Mouse (Mus musculus) thymus, postnatal 25 days (tissue): ENCODE measurements at regions not wholly inside any gene's neighbourhood (a gene's known extent, or its start where the extent isn't known, plus 50 kb on each side); places are given as distances from the start of the nearest gene placed in this dataset.

ENCODE experiments used
- DNase-seq: peaks from one replicate; pipeline ENCODE4 v3.0.0; 2022

GRCm38 (mm10) chr7:36945024-36945815 lies 247.3 kb downstream of the Tshz3 start:
- DNase-seq = no peak

DNA sequence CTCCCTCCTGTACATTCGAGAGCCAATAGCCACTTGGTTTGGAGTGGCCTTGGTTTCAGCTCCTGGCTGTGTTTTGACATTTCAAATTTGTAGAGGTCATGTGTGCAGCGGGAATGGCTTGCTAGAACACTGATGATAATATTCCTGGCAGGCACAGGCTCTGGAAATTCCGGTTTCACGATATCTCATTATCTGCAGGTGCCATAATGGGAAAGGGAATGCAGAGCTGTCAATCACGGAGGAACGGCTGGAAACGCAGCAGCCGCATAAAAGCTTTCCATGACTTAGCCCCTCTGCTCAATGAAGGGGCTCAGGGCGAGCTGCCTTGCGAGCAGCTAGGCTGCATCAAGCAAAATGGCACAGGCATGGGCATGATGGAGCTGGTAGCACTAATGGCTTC lies 251.6 kb downstream of the Tshz3 start:
- DNase-seq = no peak

DNA sequence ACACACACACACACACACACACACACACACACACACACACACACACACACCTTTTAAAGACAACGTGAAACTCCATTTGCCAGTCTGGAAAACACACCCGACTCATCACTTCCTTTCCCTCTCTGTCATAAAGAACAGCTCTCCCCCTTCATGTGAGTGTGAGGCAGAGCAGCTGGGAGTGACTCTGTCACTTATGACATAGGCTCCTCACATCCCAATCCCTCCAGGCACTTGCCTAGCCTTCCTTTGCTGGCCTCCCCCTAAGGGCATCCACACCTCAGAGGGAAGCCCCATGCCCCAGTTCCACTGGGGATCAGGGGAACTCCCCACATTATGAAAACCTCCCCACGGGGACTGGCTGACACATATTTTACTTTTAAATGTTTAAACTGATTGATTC lies 257.5 kb downstream of the Tshz3 start:
- no peak for DNase-seq

DNA sequence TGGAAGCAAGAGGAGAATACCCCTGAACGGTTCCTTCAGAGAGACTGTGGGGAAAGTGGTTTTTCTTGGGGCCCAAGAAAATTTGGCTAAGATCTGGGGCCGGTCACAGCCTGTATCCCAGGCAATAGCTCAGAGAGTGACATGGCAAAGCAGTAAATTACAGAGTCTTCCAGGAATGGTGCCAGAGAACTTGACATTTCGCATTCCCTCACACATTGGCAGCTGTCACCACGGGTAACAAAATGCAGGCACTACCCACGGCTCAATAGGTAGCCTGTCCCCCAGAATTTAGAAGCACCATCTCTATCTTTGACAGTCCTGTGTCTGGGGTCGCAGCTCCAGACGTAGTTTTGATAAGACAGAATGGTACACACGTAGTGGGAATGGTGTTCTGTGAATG lies 260.3 kb downstream of the Tshz3 start:
- no peak for DNase-seq

- no peak for DNase-seq
Observed at GRCm38 (mm10) chr7:36971772-36972171, 273.9 kb downstream of the Tshz3 start.

DNA sequence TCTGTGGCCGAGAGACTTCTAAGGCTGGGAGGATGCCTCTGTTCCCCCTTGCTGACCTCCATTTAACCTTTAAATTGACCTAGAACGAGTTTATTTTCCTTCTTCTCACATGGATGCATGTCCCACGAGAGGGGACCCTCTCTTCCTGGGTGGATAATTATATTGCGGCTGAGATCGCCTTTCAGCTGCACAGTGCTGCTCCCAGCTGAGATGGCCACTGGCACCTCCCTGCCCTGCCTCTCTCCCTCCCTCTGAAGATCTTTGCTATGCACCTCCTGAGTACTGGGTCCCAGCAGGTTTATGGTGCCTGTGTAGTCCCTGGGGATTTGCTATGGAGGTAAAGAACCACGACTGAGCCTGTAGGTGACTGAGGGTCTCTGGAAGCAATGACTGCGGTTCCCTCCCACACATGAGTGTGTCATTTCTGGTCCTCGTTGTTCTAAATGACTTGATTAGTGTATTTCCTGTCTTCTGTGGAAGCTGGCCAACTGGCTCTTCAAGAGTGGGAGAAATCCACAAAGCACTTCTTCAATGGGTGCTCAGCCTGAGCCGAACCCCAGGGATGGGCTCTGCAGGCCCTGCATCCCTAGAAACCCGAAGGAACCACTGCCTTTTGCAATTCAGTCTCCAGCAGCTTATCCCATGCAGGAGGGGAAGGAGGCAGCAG lies 275.9 kb downstream of the Tshz3 start:
- no peak for DNase-seq

DNA sequence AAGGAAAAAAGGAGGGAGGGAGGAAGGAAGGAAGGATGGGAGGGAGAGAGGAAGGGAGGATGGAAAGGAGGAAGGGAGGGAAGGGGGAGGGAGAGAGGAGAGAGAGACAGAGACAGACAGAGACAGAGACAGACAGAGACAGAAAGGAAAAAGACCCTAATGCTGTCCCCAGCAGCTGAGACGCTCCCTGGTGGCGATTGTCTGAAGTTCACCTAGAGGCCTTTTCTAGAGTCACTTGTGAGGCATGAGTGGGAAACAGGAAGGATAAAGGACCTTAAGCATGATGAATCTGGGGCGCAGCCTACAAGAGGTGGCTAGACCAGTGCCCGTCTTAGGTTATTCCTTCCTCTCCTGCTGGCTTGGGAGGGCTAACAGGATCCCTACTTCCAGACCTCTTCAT lies 276.7 kb downstream of the Tshz3 start:
- no peak for DNase-seq

GRCm38 (mm10) chr7:36975475-36975874 lies 277.6 kb downstream of the Tshz3 start:
- no peak for DNase-seq

GRCm38 (mm10) chr7:36977819-36978218 lies 279.9 kb downstream of the Tshz3 start:
- DNase-seq = no peak

DNA sequence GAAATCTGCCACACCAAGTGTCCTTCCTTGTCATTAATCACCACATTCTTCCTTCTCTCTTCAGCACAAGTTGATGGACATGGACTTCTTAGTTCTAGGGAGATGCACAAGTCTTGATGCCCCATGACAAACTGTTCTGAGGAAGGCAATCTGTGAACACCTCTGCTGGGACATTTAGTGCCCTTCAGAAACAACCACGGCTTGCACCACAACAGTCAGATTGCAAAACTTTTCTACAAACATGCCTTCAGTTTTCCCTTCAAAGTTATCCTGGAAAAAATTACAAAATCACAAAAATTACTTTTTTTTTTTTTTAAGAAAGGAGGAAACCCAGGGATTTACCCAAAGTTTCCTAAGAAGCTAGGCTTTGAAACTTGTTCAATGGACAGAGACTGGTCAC lies 291.5 kb downstream of the Tshz3 start:
- no peak for DNase-seq

DNA sequence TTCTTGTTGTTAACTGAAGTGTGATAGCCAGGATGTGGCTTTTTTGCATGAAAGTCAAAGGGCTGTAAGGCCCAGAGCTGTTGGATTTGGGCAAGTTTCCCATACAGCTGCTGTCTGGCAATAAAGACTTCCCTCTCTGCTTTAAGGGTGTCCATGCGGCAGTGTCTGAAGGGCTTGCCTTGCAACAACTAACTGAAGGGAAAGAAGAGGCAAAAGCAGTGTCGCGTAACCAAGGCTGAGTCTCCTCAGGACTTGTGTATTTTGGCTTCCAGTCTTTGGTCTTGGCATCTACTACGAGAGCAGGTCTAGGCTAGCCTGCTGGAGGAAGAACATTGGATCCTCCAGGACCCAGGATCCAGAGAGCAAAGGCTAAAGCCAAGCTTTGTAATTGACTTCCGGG lies 306.7 kb downstream of the Tshz3 start:
- no peak for DNase-seq

DNA sequence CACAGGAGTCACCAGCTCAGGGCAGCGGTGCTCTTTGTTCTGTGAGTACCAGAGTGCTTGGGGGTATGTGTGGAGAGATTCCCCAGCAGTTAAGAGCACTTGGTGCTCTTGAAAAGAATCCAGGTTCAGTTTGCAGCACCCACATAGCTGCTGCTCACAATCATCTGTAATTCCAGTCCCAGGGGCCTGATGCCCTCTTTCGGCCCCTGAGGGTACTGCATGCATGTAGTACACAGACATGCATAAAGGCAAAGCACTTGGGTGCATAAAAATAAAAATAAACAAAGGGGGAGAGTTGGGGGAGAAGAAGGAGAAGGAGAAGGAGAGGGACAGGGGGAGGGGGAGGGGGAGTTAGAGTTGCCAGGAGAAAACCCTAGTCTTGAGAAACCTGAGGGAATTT lies 307.8 kb downstream of the Tshz3 start:
- DNase-seq = no peak

- no peak for DNase-seq
Observed at GRCm38 (mm10) chr7:37006921-37007320, 309.0 kb downstream of the Tshz3 start.

DNA sequence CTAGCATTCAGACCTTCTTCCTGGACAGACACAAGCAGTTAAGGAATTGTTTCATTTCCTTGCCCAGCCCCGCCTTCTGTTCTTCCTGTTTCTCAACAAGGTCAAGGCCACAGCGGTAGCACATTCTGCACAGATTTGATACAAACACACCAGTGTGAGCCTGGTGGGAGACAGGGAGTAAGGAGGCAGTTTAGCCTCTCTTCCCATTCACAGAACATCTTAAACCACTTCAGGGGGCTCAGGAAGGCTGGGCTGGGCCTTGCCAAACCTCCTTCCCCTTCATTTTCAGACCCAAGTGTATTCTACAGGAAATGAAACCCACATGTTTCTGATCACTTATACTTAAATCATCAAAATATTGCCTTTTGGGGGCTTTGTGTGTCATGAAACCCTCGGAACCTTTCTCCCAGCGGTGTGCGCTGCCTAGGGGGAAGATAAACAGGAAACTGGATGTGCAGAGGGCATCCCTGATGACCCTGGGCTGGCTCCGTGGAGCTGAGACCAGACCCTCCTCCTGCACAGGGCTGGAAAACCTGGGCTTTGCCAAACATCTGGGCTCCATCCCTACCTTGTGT lies 313.3 kb downstream of the Tshz3 start:
- no peak for DNase-seq

GRCm38 (mm10) chr7:37020078-37020477 lies 322.2 kb downstream of the Tshz3 start:
- DNase-seq = no peak

DNA sequence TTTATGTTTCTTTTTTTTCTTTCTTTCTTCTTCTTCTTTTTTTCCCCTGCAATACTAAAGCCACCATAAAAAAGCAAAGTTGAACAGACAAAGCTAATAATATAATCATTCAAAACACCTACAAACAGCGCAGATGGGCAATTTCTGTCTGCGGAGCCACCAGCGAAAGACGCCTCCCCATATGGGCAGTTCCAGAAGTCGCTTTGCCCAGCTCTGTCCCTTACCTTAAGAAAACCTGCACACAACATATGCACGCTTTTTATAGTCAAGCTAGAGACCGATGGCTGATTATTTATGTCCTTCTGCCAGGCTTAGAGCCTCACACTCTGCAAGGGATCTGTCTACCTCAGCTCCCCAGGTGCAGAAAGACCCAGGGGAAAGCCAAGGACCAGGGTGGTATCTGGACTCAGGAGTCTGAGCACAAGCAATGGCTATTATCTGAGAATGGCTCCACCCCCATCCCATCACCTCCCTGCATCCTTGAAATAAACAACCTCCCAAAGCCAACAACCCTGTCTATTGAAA lies 326.6 kb downstream of the Tshz3 start:
- DNase-seq = no peak

DNA sequence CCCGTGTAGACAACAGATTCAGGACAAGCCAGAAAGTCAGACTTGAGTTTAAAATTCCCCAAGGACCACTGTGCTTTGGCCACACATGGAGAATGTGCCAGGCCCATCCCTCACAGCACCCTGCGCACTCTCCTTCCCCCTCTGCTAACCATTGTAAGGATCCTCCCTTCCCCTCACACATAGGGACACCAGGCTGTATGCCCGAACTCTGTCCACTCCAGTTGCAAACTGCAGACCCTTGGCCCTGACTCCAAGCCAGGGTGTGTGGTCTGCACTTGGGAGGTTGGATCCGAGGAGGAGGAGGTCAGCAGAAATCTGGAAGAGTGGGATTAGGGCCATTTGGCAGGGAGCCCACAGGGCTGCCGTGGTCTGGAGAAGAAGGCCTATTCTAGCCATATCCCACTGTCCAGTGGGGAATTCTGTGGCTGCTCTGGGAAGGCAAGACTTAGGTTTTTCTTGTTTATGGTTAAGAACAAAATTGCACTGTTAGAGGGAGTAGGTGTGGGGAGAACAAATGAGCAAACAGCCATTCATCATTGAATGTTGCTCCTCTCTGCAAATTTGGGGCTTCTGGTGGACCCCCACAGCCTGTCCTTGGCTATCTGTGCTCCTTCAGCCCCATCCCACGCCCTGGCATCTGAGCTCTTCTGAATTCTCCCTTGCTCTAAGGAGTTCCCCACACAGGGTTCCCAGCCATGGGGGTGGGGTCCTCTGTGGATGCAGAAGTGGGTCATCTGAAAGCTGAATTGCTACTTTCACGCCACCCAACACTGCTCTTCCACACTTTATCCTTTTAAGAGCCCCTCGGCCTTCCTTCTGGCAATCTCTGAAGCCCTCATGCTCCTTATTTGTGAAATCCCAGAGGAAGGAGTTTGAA lies 366.9 kb downstream of the Tshz3 start:
- no peak for DNase-seq

DNA sequence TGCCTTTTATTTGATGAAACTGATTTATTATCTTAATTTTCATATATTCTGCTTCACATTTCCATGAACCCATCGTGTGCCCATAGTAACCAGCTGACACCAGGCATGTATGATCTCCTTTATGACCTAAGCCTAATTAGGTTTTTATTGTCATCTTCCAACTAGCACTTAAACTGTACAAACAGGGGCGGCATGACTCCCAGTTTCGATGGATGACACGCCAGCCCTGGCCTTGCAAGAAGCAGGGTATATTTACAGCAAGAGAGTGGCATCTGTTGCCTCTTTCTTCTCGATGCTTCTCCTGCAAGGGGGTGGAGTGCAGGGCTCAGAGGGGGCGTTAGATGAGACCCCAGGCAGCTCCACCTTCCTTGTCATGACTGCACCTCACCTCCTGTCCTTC lies 379.8 kb downstream of the Tshz3 start:
- no peak for DNase-seq

DNA sequence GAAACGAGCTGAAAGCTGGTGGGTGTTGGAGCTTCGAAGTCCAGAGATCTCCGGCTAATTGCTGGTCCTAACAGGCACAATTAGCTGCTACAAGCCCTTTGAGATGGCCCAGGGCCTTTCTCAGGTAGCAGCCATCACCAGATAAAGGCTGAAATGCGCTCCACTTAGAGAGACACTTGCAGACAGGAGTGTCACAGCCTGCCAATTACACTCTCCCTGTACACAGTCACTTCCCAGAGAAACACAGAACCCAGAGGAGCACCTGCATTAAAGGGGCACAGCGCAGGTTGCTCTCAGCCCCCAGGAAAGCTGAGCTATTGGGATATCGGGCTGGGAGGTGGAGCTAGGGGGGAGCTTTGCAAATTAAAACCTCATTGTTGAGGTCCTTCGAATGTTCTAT lies 380.2 kb downstream of the Tshz3 start:
- no peak for DNase-seq

GRCm38 (mm10) chr7:37089726-37090125 lies 391.8 kb downstream of the Tshz3 start:
- DNase-seq = no peak

DNA sequence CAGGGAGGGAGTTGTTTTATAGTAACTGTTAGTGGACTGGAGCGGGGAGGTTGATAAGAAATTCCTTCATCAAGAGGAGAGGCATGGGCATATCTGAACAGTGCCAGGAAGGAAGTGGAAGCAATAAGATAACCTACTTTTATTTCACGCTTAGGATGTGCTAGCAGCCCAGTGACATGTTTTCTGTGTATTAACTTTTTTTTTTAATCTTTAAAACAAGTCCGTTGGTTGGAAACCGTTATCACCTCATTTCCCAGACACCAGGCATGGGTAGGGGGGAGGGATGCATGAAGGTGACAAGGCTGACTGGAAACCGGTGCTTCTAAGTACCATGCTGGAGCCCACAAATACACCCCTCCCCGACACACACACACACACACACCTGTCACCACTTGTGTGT lies 394.7 kb downstream of the Tshz3 start:
- DNase-seq = no peak

- DNase-seq = no peak
Observed at GRCm38 (mm10) chr7:37093721-37094120, 395.8 kb downstream of the Tshz3 start.

GRCm38 (mm10) chr7:37095839-37096238 lies 397.9 kb downstream of the Tshz3 start:
- DNase-seq = no peak
